Mouse (Mus musculus): ENCODE results near the gene Tnfsf10. TPM values are rescaled to one million over a fixed set of nuclear protein-coding genes. Genes with fewer than 3 reads are reported as not detected.

The Tnfsf10 gene
- polyA plus RNA-seq, 1 experiment = 0.12 TPM

DNA sequence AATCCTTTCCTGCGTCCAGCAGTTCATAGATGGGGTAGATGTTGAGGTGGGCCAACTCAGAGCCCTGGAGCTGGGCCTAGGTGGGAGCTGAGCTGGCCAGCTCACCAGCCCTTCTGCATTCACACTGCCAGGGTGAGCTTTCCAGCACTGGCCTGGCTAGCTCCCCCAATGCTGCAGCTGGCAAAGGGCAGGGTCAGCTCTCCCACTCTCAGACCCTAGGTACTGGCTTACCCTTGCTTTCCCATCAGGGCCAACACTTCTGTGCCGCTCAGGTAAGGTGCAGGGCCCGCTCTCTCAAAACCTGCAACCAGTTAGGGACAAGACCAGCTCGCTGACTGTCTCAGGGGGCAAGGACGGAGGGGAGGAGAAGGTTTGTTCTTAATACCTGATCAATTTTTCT, 23.9 kb downstream of the Tnfsf10 start:
- no peak for TF ChIP-seq CTCF (IDR thresholded peaks at IDR 0.05; ENCODE audit: borderline replicate concordance, extremely low read depth, insufficient read depth, insufficient read length)
- TF ChIP-seq POLR2A (IDR thresholded peaks at IDR 0.05; ENCODE audit: borderline replicate concordance, extremely low read depth, insufficient read depth, insufficient read length, poor library complexity, severe bottlenecking) = no peak
- DNase-seq (ENCODE audit: low read depth) = no peak

- no peak for DNase-seq (ENCODE audit: low read depth)
- TF ChIP-seq POLR2A (IDR thresholded peaks at IDR 0.05; ENCODE audit: borderline replicate concordance, extremely low read depth, insufficient read depth, insufficient read length, poor library complexity, severe bottlenecking) = no peak
- no peak for TF ChIP-seq CTCF (IDR thresholded peaks at IDR 0.05; ENCODE audit: borderline replicate concordance, extremely low read depth, insufficient read depth, insufficient read length)
Measured at GRCm38 (mm10) chr3:27342462-27342861, 25.6 kb downstream of the Tnfsf10 start.

GRCm38 (mm10) chr3:27345526-27345925, 28.7 kb downstream of the Tnfsf10 start:
- TF ChIP-seq POLR2A (IDR thresholded peaks at IDR 0.05; ENCODE audit: borderline replicate concordance, extremely low read depth, insufficient read depth, insufficient read length, poor library complexity, severe bottlenecking) (no peak), CTCF (IDR thresholded peaks at IDR 0.05; ENCODE audit: borderline replicate concordance, extremely low read depth, insufficient read depth, insufficient read length) (peak; percentile 47; the same call in 1 of the 2 replicates)
- DNase-seq (ENCODE audit: low read depth) = no peak

- TF ChIP-seq CTCF (IDR thresholded peaks at IDR 0.05; ENCODE audit: borderline replicate concordance, extremely low read depth, insufficient read depth, insufficient read length) = no peak
- TF ChIP-seq POLR2A (IDR thresholded peaks at IDR 0.05; ENCODE audit: borderline replicate concordance, extremely low read depth, insufficient read depth, insufficient read length, poor library complexity, severe bottlenecking) = no peak
- peak; percentile 55 for DNase-seq (ENCODE audit: low read depth)
Measured at GRCm38 (mm10) chr3:27348462-27348861, 31.6 kb downstream of the Tnfsf10 start.

GRCm38 (mm10) chr3:27351105-27351504, 34.3 kb downstream of the Tnfsf10 start:
- TF ChIP-seq POLR2A (IDR thresholded peaks at IDR 0.05; ENCODE audit: borderline replicate concordance, extremely low read depth, insufficient read depth, insufficient read length, poor library complexity, severe bottlenecking) = no peak
- TF ChIP-seq CTCF (IDR thresholded peaks at IDR 0.05; ENCODE audit: borderline replicate concordance, extremely low read depth, insufficient read depth, insufficient read length) = no peak
- peak; percentile 87 for DNase-seq (ENCODE audit: low read depth)

DNA sequence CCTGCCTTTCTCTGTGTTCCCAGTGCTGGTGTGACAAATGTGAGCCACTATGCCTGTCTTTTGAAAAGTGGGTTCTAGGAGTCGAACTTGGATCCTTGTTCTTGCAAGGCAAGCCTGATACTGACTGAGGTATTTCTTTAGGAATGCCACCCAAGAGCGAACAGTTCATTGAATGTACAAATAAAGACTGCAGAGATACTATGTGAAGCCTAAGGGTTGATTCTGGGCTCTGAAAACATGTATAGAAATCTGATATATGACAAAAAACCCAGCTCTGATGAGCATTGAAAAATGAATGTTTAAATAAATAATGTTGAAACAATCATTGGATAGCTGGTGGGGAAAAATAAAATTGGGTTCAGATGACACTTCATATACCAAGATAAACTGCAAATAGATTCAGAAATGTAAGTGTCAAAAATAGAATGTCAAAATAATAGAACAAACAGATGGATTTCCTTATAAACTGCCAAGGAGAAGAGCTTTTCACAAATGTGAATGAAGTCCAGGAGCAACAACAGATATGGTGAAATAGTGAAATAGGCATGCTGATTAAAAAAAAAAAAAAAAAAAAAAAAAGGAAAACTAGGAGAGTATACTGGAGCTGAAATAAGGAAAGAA, 42.4 kb downstream of the Tnfsf10 start:
- no peak for TF ChIP-seq POLR2A (IDR thresholded peaks at IDR 0.05; ENCODE audit: borderline replicate concordance, extremely low read depth, insufficient read depth, insufficient read length, poor library complexity, severe bottlenecking)
- TF ChIP-seq CTCF (IDR thresholded peaks at IDR 0.05; ENCODE audit: borderline replicate concordance, extremely low read depth, insufficient read depth, insufficient read length) = no peak
- no peak for DNase-seq (ENCODE audit: low read depth)

- peak; percentile 63 for DNase-seq (ENCODE audit: low read depth)
- TF ChIP-seq POLR2A (IDR thresholded peaks at IDR 0.05; ENCODE audit: borderline replicate concordance, extremely low read depth, insufficient read depth, insufficient read length, poor library complexity, severe bottlenecking) = no peak
- TF ChIP-seq CTCF (IDR thresholded peaks at IDR 0.05; ENCODE audit: borderline replicate concordance, extremely low read depth, insufficient read depth, insufficient read length) = no peak
Measured at GRCm38 (mm10) chr3:27370125-27370524, 53.3 kb downstream of the Tnfsf10 start.

DNA sequence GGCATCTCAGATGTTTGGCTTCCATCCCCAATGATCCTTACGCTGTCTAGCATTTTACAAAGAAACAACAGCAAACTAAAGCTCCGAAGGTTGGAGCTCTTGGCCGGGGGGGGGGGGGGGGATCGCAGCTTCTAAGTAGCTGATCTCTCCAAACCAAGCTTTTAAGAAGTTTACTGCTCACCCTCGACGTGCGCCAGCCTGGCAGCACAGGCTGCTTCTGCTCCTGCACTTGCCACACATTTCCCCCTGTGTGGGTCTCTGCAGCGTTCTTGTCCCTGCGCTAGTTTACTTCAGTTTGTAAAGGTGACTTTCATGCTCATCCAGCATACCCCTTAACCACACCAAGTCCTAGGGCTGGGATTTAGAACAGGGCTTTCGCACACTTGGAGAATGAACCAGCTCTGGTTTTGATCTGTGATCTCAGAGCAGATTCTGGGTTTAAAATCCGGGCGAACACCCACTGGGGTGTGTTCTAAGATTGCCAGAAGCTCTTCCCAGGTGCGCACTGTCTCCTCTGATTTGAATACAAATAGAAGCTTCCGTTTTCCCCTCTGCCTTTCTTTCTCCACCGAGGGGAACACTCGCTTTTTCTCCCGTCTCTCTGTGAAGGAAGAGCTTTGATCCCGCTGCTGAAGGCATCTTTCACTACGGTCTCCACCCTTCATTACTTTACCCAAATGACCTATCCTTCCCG, 53.9 kb downstream of the Tnfsf10 start:
- no peak for DNase-seq (ENCODE audit: low read depth)
- TF ChIP-seq POLR2A (IDR thresholded peaks at IDR 0.05; ENCODE audit: borderline replicate concordance, extremely low read depth, insufficient read depth, insufficient read length, poor library complexity, severe bottlenecking) = no peak
- TF ChIP-seq CTCF (IDR thresholded peaks at IDR 0.05; ENCODE audit: borderline replicate concordance, extremely low read depth, insufficient read depth, insufficient read length) = no peak

DNA sequence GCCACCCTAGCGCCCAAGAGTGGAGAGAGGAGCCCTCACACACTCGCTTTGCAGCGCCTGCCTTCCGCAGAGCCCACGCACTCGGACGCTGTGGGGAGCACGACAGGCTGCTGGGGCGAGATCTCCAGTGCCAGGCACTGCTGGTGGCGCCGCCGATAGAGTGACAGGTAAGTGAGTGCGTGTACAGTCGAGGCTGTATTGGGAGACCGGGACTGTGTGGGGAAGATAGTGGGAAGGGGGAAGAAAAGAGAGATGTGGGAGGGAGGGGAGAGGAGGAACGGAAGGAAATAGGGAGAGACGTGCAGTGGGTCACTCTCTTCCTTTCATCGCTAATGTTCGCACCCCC, 54.4 kb downstream of the Tnfsf10 start, which contains the start of gene Ghsr:
TSS of gene Ghsr (plus strand) at position 76 of the 346 bp plus-strand sequence.
- no peak for TF ChIP-seq CTCF (IDR thresholded peaks at IDR 0.05; ENCODE audit: borderline replicate concordance, extremely low read depth, insufficient read depth, insufficient read length)
- no peak for TF ChIP-seq POLR2A (IDR thresholded peaks at IDR 0.05; ENCODE audit: borderline replicate concordance, extremely low read depth, insufficient read depth, insufficient read length, poor library complexity, severe bottlenecking)
- DNase-seq (ENCODE audit: low read depth) = peak; percentile 38

DNA sequence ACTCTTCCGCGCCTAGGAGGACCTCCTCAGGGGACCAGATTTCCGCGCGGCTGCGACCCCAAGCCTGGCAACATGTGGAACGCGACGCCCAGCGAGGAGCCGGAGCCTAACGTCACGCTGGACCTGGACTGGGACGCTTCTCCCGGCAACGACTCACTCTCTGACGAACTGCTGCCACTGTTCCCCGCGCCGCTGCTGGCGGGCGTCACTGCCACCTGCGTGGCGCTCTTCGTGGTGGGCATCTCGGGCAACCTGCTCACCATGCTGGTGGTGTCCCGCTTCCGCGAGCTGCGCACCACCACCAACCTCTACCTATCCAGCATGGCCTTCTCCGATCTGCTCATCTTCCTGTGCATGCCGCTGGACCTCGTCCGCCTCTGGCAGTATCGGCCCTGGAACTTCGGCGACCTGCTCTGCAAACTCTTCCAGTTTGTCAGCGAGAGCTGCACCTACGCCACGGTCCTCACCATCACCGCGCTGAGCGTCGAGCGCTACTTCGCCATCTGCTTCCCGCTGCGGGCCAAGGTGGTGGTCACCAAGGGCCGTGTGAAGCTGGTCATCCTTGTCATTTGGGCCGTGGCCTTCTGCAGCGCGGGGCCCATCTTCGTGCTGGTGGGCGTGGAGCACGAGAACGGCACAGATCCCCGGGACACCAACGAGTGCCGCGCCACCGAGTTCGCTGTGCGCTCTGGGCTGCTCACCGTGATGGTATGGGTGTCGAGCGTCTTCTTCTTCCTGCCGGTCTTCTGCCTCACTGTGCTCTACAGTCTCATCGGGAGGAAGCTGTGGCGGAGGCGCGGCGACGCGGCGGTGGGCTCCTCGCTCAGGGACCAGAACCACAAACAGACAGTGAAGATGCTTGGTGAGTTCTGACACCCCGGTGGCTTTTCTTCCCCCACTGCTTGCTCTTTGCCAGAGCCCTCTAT, 55.2 kb downstream of the Tnfsf10 start:
- no peak for TF ChIP-seq POLR2A (IDR thresholded peaks at IDR 0.05; ENCODE audit: borderline replicate concordance, extremely low read depth, insufficient read depth, insufficient read length, poor library complexity, severe bottlenecking)
- no peak for TF ChIP-seq CTCF (IDR thresholded peaks at IDR 0.05; ENCODE audit: borderline replicate concordance, extremely low read depth, insufficient read depth, insufficient read length)
- peak; percentile 35 for DNase-seq (ENCODE audit: low read depth)

DNA sequence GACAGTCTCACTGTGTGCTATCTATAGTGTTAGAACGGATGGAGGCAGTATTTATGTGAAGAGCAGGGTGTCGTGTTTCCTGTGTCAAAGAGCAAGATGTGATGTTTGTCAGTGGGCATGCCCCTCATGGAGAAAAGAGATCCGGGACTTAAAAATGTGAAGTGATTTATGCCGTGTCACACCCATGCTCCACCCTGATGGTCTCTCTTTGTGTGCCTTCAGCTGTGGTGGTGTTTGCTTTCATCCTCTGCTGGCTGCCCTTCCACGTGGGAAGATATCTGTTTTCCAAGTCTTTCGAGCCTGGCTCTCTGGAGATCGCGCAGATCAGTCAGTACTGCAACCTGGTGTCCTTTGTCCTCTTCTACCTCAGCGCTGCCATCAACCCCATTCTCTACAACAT, 57.6 kb downstream of the Tnfsf10 start:
- DNase-seq (ENCODE audit: low read depth) = no peak
- no peak for TF ChIP-seq POLR2A (IDR thresholded peaks at IDR 0.05; ENCODE audit: borderline replicate concordance, extremely low read depth, insufficient read depth, insufficient read length, poor library complexity, severe bottlenecking)
- TF ChIP-seq CTCF (IDR thresholded peaks at IDR 0.05; ENCODE audit: borderline replicate concordance, extremely low read depth, insufficient read depth, insufficient read length) = no peak
